8 mouse cellular contexts compared by ENCODE assay signal in genomic region chr8:70896316-70897020, GRCm38 (mm10). TPM values are rescaled to one million over a fixed set of nuclear protein-coding genes. Genes with fewer than 3 reads are reported as not detected.
DNase-seq lines count a peak whose midpoint lies in the region; ATAC-seq and TF ChIP-seq lines count a peak whose summit lies in the region.

No protein-coding gene starts in this region.

- ATAC-seq in stomach, embryonic 14.5 days (ENCODE audit: insufficient number of reproducible peaks, insufficient read depth, low FRiP score, low read depth): no peak

- H3K4me3 ChIP-seq in testis, adult 2 months (ENCODE audit: control insufficient read depth, low read depth, low read length): peak overlapping the region; percentile 90
- H3K4me3 ChIP-seq in limb, embryonic 10.5 days: peak overlapping the region; percentile 83
- peak overlapping the region; percentile 84 for H3K4me3 ChIP-seq in stomach, embryonic 14.5 days (ENCODE audit: low read depth, low read length)

- no peak for TF ChIP-seq POLR2A in testis, adult 2 months (IDR thresholded peaks at IDR 0.05; ENCODE audit: control insufficient read depth, low read depth, low read length)

- H3K9ac ChIP-seq in stomach, embryonic 14.5 days (replicated peaks; ENCODE audit: low read depth, low read length): peak overlapping the region; percentile 92

- H3K4me2 ChIP-seq in stomach, embryonic 14.5 days (replicated peaks; ENCODE audit: low read depth, low read length): peak overlapping the region; percentile 87

- no peaks in the 10 kb centered on the region for H3K9me3 ChIP-seq in limb, embryonic 10.5 days (replicated peaks)
- H3K9me3 ChIP-seq in stomach, embryonic 14.5 days (ENCODE audit: control insufficient read depth, low read depth, low read length): no peaks in the 10 kb centered on the region

- WGBS in limb, embryonic 10.5 days: 5% methylated on average over 25 of the region's 25 CpGs
- 2% methylated on average over 25 of the region's 25 CpGs for WGBS in stomach, embryonic 14.5 days

- TF ChIP-seq CTCF in testis, adult 2 months (IDR thresholded peaks at IDR 0.05; ENCODE audit: control insufficient read depth, insufficient read depth, insufficient replicate concordance, low read depth, low read length): no peak

- no peaks in the 10 kb centered on the region for H3K27me3 ChIP-seq in testis, adult 2 months (ENCODE audit: control insufficient read depth, insufficient read depth, low read length)
- peaks cover 36% of the 10 kb centered on the region for H3K27me3 ChIP-seq in limb, embryonic 10.5 days (ENCODE audit: low read depth, poor library complexity, severe bottlenecking)
- H3K27me3 ChIP-seq in stomach, embryonic 14.5 days (ENCODE audit: control insufficient read depth, insufficient read depth, low read length): peaks cover 16% of the 10 kb centered on the region

- no peaks in the 10 kb centered on the region; the same call in 1 of the 2 replicates for H3K36me3 ChIP-seq in testis, adult 2 months (ENCODE audit: control insufficient read depth, insufficient read depth, low read length)
- peaks cover 37% of the 10 kb centered on the region for H3K36me3 ChIP-seq in limb, embryonic 10.5 days
- H3K36me3 ChIP-seq in stomach, embryonic 14.5 days (ENCODE audit: control insufficient read depth, insufficient read depth, low read length): peaks cover 25% of the 10 kb centered on the region

- H3K4me1 ChIP-seq in testis, adult 2 months (ENCODE audit: control insufficient read depth, insufficient read depth, low read length): peaks cover 17% of the 10 kb centered on the region
- H3K4me1 ChIP-seq in limb, embryonic 10.5 days: peaks cover 47% of the 10 kb centered on the region
- H3K4me1 ChIP-seq in stomach, embryonic 14.5 days (ENCODE audit: control insufficient read depth, insufficient read depth, low read length): peaks cover 20% of the 10 kb centered on the region; the same call in 1 of the 2 replicates

- H3K27ac ChIP-seq in testis, adult 2 months (ENCODE audit: control insufficient read depth, insufficient read depth, low read depth, low read length): peak overlapping the region; percentile 63
- H3K27ac ChIP-seq in limb, embryonic 10.5 days: peak overlapping the region; percentile 96
- peak overlapping the region; percentile 58; the same call in 1 of the 2 replicates for H3K27ac ChIP-seq in stomach, embryonic 14.5 days (ENCODE audit: low read length)

- DNase-seq in cerebellum, adult 11-12 months: peak; percentile 65
- DNase-seq in cerebellum, adult 8-10 months: no peak
- DNase-seq in testis, postnatal 14 days (ENCODE audit: low spot score): no peak
- no peak for DNase-seq in limb, embryonic 10.5 days (ENCODE audit: low spot score)
- no peak for DNase-seq in left cerebral cortex, adult 18-20 months (ENCODE audit: low spot score in 2 of 2)
- no peak for DNase-seq in spleen, postnatal 10 days (ENCODE audit: low spot score in 2 of 2)

RNA-seq across cellular contexts. Expression of gene Rpl18a, which starts 0.7 kb away (rescaled TPM):
- polyA plus RNA-seq in testis, adult 2 months (2012; rRNA removed): 1,162 and 1,446 TPM in 2 replicates
- polyA plus RNA-seq in limb, embryonic 10.5 days (2016; fragmentation: Nextera tagmentation; extraction: Ambion mirVana): 3,636 and 3,729 TPM in 2 replicates
- 5,566 and 6,204 TPM in 2 replicates for polyA plus RNA-seq in stomach, embryonic 14.5 days (2014; fragmentation: Nextera tagmentation; extraction: Ambion mirVana)
- 100 to 1,000 TPM; 682 to 726 TPM for total RNA-seq in left cerebral cortex, adult 18-20 months (2021)

RNA-seq across cellular contexts. Expression of gene Slc5a5, which starts 3.9 kb away (rescaled TPM):
- 1.3 and 1.5 TPM in 2 replicates for polyA plus RNA-seq in testis, adult 2 months (2012; rRNA removed)
- polyA plus RNA-seq in limb, embryonic 10.5 days (2016; fragmentation: Nextera tagmentation; extraction: Ambion mirVana): 0.16 and 0.23 TPM in 2 replicates
- 4.2 and 4.8 TPM in 2 replicates for polyA plus RNA-seq in stomach, embryonic 14.5 days (2014; fragmentation: Nextera tagmentation; extraction: Ambion mirVana)
- 10 to 100 TPM; 12.8 to 13.0 TPM for total RNA-seq in left cerebral cortex, adult 18-20 months (2021)

RNA-seq across cellular contexts. Expression of gene Map1s, which starts 9.3 kb away (rescaled TPM):
- 18.3 and 18.5 TPM in 2 replicates for polyA plus RNA-seq in testis, adult 2 months (2012; rRNA removed)
- polyA plus RNA-seq in limb, embryonic 10.5 days (2016; fragmentation: Nextera tagmentation; extraction: Ambion mirVana): 67.8 and 71.4 TPM in 2 replicates
- polyA plus RNA-seq in stomach, embryonic 14.5 days (2014; fragmentation: Nextera tagmentation; extraction: Ambion mirVana): 41.5 and 42.0 TPM in 2 replicates
- 10 to 100 TPM; 87.1 to 98.0 TPM for total RNA-seq in left cerebral cortex, adult 18-20 months (2021)

RNA-seq across cellular contexts. Expression of gene Ccdc124, which starts 22.7 kb away (rescaled TPM):
- 51.3 and 65.9 TPM in 2 replicates for polyA plus RNA-seq in testis, adult 2 months (2012; rRNA removed)
- 174 and 187 TPM in 2 replicates for polyA plus RNA-seq in limb, embryonic 10.5 days (2016; fragmentation: Nextera tagmentation; extraction: Ambion mirVana)
- 92.1 and 102 TPM in 2 replicates for polyA plus RNA-seq in stomach, embryonic 14.5 days (2014; fragmentation: Nextera tagmentation; extraction: Ambion mirVana)
- 100 to 1,000 TPM; 101 to 102 TPM for total RNA-seq in left cerebral cortex, adult 18-20 months (2021)

RNA-seq across cellular contexts. Expression of gene Kcnn1, which starts 33.4 kb away (rescaled TPM):
- polyA plus RNA-seq in testis, adult 2 months (2012; rRNA removed): 0.72 and 1.5 TPM in 2 replicates
- 2.8 and 4.0 TPM in 2 replicates for polyA plus RNA-seq in limb, embryonic 10.5 days (2016; fragmentation: Nextera tagmentation; extraction: Ambion mirVana)
- 1.6 and 2.1 TPM in 2 replicates for polyA plus RNA-seq in stomach, embryonic 14.5 days (2014; fragmentation: Nextera tagmentation; extraction: Ambion mirVana)
- total RNA-seq in left cerebral cortex, adult 18-20 months (2021): 10 to 100 TPM; 17.4 to 19.3 TPM
